11 mouse cellular contexts compared by ENCODE assay signal in genomic region chr5:107001396-107002090, GRCm38 (mm10). TPM values are rescaled to one million over a fixed set of nuclear protein-coding genes. Genes with fewer than 3 reads are reported as not detected.
A peak's percentile ranks its signal among the peaks of the same experiment; 100 is the strongest.
DNase-seq lines count a peak whose midpoint lies in the region; ATAC-seq and TF ChIP-seq lines count a peak whose summit lies in the region.
"Had no signal": no experiment of that assay in that cellular context is flagged by ENCODE, and none has a peak within 500 bp of the region (broad histone marks: within the 10 kb centered on the region; RNA-seq: fewer than 3 reads in every experiment).

No protein-coding gene starts in this region.

- H3K4me1 ChIP-seq in testis, adult 2 months (ENCODE audit: control insufficient read depth, insufficient read depth, low read length) = peaks cover 7% of the 10 kb centered on the region
- no peaks in the 10 kb centered on the region; the same call in 1 of the 2 replicates for H3K4me1 ChIP-seq in hindbrain, embryonic 15.5 days (replicated peaks)

- peak overlapping the region; percentile 58 for H3K4me3 ChIP-seq in testis, adult 2 months (ENCODE audit: control insufficient read depth, low read depth, low read length)
- no peak overlapping the region for H3K4me3 ChIP-seq in hindbrain, embryonic 15.5 days
- H3K4me3 ChIP-seq: neural tube, embryonic 12.5 days had no signal

- no peak for TF ChIP-seq CTCF in testis, adult 2 months (IDR thresholded peaks at IDR 0.05; ENCODE audit: control insufficient read depth, insufficient read depth, insufficient replicate concordance, low read depth, low read length)

- ATAC-seq in hindbrain, embryonic 15.5 days (ENCODE audit: low FRiP score, low read depth) = peak; percentile 81
- no peak for ATAC-seq in monocyte, adult 5-6 weeks (replicated peaks; ENCODE audit: insufficient number of reproducible peaks, low FRiP score, low TSS enrichment, poor library complexity, severe bottlenecking)

- 39% methylated on average over 11 of the region's 11 CpGs for WGBS in hindbrain, embryonic 15.5 days

- intact Hi-C loops in heart, postnatal 14 days (cut with DNase I) = no loop called here

- no peak overlapping the region for H3K9ac ChIP-seq in hindbrain, embryonic 15.5 days
- H3K9ac ChIP-seq: neural tube, embryonic 12.5 days had no signal

- no peaks in the 10 kb centered on the region for H3K27me3 ChIP-seq in testis, adult 2 months (ENCODE audit: control insufficient read depth, insufficient read depth, low read length)
- H3K27me3 ChIP-seq in hindbrain, embryonic 15.5 days = no peaks in the 10 kb centered on the region
- H3K27me3 ChIP-seq: neural tube, embryonic 12.5 days had no signal

- no peaks in the 10 kb centered on the region for H3K36me3 ChIP-seq in testis, adult 2 months (ENCODE audit: control insufficient read depth, insufficient read depth, low read length)
- H3K36me3 ChIP-seq in hindbrain, embryonic 15.5 days = no peaks in the 10 kb centered on the region
- H3K36me3 ChIP-seq: G1E; neural tube, embryonic 12.5 days had no signal

- H3K4me2 ChIP-seq in hindbrain, embryonic 15.5 days = no peak overlapping the region
- H3K4me2 ChIP-seq: neural tube, embryonic 12.5 days had no signal

- peak; percentile 33 to 52 for DNase-seq in heart, adult 18-20 months
- DNase-seq in heart, postnatal 14 days = no peak
- DNase-seq in testis, postnatal 10 days (ENCODE audit: low spot score) = no peak
- no peak for DNase-seq in layer of hippocampus, adult 9-10 months (ENCODE audit: low spot score)
- DNase-seq in ovary, postnatal 36 days (ENCODE audit: low spot score) = no peak
- DNase-seq: thymus, postnatal 4 days had no signal

- H3K27ac ChIP-seq in testis, adult 2 months (ENCODE audit: control insufficient read depth, insufficient read depth, low read depth, low read length) = no peak overlapping the region
- no peak overlapping the region for H3K27ac ChIP-seq in hindbrain, embryonic 15.5 days (replicated peaks)
- H3K27ac ChIP-seq: neural tube, embryonic 12.5 days had no signal

- H3K9me3 ChIP-seq in hindbrain, embryonic 15.5 days = no peaks in the 10 kb centered on the region
- H3K9me3 ChIP-seq: G1E; neural tube, embryonic 12.5 days had no signal

- no peak for TF ChIP-seq POLR2A in testis, adult 2 months (IDR thresholded peaks at IDR 0.05; ENCODE audit: control insufficient read depth, low read depth, low read length)

RNA-seq across cellular contexts. Expression of gene Cdc7, which starts 37.4 kb away (rescaled TPM):
- under 1 TPM; 0.57 to 0.65 TPM for total RNA-seq in heart, adult 18-20 months (2021)
- total RNA-seq in heart, postnatal 14 days (2021) = 1 to 10 TPM; 1.6 to 2.0 TPM
- 14.3 and 17.1 TPM in 2 replicates for polyA plus RNA-seq in testis, adult 2 months (2012; rRNA removed)
- 42.3 and 43.8 TPM in 2 replicates for polyA plus RNA-seq in hindbrain, embryonic 15.5 days (2015; fragmentation: Nextera tagmentation; extraction: Ambion mirVana)
- total RNA-seq in monocyte, adult 5-6 weeks (2017) = 7.6 to 11.7 TPM (median 8.1 TPM) in 3 replicates

Comparison
In these comparisons a context has a peak if more than half of its experiments do, and no peak if none do; other contexts are left out.
1. DNase-seq: peak in heart, adult 18-20 months (2 of 2); none in heart, postnatal 14 days (0 of 2), testis, postnatal 10 days (single experiment), layer of hippocampus, adult 9-10 months (single experiment) and ovary, postnatal 36 days (single experiment).